Mouse (Mus musculus) gastrocnemius, adult 18-20 months (tissue): ENCODE measurements around the gene Pgpep1. TPM values are rescaled to one million over a fixed set of nuclear protein-coding genes. Genes with fewer than 3 reads are reported as not detected.

ENCODE experiments used
- DNase-seq: peaks from one replicate; pipeline ENCODE4 v3.0.0; 2021; ENCODE audit warnings: low spot score
- total RNA-seq, 2 experiments: library from RNA; stranded (reverse); gene quantifications; 2 replicates each; pipeline ENCODE4 v1.2.3; 2021

Gene Pgpep1
- total RNA-seq, 2 experiments from 2014 or later, result 11.9 to 13.7 TPM

GRCm38 (mm10) chr8:70691727-70692231, 31.6 kb upstream of the Pgpep1 start:
- DNase-seq, result no peak

DNA sequence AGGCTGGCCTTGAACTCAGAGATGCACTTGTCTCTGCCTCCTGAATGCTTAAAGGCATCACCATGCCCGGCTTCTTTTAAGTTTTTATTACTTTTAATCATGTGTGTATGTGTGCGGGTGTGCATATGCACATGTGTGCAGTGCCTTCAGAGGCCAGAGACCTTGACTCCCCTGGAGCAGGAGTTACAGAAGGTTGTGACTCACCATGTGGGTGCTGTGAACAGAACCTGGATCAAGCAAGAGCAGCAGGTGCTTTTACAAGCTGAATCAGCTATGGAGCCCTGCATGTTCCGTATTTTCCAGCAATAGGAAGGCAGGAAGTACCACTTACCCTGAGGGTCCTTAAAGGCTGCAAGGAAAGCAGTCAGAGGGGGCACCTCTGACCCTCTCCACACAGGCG, 31.0 kb upstream of the Pgpep1 start:
- DNase-seq, result no peak

DNA sequence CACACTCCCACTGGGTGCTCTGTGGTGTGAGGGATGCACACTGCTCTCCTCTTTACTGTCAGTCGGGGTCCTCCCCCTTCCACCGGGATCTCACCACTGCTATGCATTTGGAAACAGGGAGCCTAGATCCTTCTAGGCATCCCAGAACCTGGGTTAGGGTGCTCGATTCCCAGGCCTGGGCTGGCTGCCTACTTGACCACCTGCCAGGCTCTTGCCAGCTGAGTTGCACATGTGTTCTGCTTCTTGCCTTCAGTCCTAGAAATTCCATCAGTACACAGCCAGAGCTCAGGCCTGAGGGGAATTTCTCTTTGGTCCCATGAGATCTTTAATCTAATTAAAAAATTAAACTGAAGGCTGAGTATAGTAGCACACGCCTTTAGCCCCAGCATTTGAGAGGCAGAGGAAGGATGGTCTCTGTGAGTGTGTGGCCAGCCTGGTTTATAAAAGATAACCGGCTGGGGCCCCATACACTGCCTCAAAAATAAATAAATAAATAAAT, 29.8 kb upstream of the Pgpep1 start:
- no peak for DNase-seq

- no peak for DNase-seq
Observed at GRCm38 (mm10) chr8:70688136-70688535, 27.9 kb upstream of the Pgpep1 start.

- DNase-seq, result peak; percentile 90
Observed at GRCm38 (mm10) chr8:70687576-70687975, 27.4 kb upstream of the Pgpep1 start.

DNA sequence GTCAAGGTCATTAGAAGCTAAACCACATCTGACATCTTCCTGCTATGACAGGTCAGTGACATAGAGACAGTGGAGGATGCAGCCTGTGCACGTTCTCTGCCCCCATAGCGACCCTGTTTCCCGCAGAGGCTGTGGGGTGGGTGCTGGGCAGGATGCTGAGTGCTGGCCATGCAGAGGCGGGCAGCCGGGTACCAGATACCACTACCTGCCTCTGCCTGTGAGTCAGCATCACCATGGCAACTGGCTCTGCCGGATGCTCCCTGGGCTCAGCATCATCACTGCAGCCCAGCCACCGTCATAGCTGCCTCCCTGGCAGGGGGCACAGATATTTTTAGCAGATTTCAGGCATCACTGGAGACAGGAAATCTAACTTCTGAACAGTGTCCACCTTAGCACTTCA, 24.1 kb upstream of the Pgpep1 start:
- DNase-seq, result no peak

DNA sequence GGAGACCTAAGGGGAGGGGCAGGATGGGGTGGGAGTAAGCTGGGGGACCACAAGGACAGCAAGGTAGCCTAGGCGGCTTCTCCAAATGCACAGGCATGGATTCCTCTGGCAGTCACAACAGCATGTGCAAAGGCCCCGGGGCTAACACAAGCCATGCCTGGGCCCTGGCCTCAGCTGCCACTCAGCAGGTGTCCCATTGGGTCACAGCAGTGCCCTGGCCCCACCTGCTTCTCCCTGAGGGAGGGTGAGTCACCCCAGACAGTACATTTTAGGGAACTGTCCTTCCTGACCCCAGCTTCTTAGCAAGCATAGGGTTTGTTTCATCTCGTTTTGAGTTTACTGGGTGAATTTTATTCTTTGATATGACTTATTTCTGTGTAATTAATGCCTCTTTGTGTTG, 22.5 kb upstream of the Pgpep1 start:
- DNase-seq, result no peak

DNA sequence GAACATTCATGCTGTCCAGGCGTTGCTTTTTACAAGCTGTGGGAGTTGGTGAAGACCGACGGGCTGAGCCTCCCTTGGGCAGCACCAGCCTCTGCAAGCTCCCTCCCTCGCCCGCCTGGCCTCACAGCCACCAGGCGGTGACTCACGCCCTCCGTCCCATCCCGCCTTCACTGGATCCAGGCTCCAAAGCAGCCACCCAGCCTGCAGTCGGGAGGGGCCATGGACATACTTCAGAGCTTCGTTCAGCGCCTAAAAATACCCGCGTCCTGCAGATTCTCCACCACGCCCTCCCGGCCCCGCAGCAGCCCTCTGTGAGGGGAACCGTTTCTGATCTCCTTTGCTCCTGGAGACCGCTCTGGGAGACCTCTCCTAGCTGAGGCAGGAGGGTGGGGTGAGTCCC, 22.0 kb upstream of the Pgpep1 start:
- peak; percentile 91 for DNase-seq

- DNase-seq, result no peak
Observed at GRCm38 (mm10) chr8:70681410-70681809, 21.2 kb upstream of the Pgpep1 start.

- DNase-seq, result no peak
Observed at GRCm38 (mm10) chr8:70680039-70680438, 19.9 kb upstream of the Pgpep1 start.

- DNase-seq, result no peak
Observed at GRCm38 (mm10) chr8:70679404-70679803, 19.2 kb upstream of the Pgpep1 start.

- no peak for DNase-seq
Observed at GRCm38 (mm10) chr8:70678679-70679078, 18.5 kb upstream of the Pgpep1 start.

GRCm38 (mm10) chr8:70677451-70678080, 17.4 kb upstream of the Pgpep1 start:
- DNase-seq, result no peak

GRCm38 (mm10) chr8:70675336-70675735, 15.1 kb upstream of the Pgpep1 start:
- DNase-seq, result no peak

DNA sequence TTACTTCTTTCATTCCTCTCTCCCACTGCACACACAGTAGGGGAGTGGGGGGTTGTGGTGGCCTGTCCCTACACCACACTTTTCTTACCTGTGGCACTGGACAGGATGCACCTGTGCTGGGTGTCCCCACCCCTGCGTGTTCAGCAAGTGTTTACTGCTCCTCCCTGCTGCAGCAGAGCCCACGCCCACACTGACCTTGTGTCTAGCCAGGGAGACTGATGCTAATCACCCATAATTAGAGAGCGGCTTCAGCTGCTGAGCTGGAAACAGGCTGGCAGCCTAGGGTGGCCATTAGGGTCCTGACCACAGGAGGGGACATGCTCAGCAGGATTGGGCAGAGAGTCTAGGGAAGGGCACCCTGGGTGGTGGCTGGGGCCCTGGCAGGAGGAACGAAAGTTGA, 14.5 kb upstream of the Pgpep1 start:
- no peak for DNase-seq

GRCm38 (mm10) chr8:70674109-70674508, 13.9 kb upstream of the Pgpep1 start:
- no peak for DNase-seq

DNA sequence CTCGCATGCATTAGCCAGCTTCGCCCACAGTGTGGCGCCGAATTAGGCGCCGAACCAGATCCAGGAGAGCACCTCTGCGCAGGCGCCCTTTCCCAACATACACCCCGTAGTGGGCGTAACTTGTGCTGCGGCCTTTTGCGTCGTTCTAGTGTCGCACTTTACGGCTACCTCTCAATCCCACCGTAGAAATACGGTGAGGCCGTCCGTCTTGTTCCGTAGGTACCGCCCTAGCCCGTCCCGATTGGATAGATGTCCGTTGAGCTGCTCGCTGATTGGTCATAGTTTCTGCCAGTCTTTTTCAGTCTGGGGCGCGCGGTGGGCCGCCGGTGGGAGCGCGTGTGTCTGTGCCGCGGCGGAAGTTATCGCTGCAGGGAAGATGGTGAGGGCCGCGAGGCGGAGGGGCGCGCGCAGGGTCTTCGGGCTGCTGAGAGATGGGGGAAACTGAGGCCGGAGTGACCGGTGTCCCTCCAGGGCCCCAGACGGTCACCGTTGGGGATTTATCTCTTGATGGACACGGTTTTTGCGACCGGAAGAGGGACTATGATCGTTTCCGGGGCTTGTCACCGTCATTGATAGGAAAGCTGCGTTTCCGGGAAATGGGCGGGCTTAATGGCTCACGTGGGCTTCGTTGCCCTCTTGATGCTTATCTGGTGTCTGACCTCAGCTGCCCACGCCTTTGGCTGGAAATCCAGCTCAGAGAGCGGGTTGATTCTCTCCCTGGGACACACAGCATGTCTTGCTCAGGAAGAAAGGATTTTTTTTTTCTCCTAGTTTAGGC, 13.1 kb upstream of the Pgpep1 start, which contains the start of gene Lsm4:
Lsm4 (plus strand) TSS at position 170 of the 778 bp plus-strand sequence.
- peak; percentile 98 for DNase-seq

DNA sequence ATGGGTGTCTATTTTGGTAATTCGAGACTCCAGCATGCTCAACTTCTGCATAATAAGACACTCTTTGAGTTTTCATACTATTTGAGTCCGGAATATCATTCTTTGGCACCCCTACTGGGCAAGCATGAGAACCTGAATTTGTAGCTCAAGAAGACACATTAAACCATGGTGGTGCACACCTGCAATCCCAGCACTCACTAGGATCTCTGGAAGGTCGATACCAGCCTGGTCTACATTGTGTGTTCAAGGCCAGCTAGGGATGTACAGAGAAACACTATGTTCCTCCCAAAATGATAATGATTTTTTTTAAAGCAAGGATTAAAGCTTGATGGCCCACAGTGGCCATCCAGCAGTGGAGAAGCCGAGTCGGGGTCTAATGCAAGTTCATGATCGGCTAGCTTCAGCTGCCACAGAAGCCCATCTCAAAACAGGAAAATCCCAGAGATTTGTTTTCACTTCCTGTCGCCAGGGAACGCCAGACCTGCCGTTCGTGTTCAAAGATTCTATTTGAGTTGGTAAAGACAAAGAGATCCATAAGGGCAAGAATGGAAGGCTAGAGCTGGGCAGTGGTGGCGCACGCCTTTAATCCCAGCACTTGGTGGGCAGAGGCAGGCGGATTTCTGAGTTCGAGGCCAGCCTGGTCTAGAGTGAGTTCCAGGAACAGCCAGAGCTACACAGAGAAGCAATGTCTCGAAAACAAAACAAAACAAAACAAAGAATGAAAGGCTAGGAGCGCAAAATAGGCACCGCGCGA, 12.3 kb upstream of the Pgpep1 start:
- DNase-seq, result no peak

- peak; percentile 79 for DNase-seq
Observed at GRCm38 (mm10) chr8:70671615-70672324, 11.6 kb upstream of the Pgpep1 start.

DNA sequence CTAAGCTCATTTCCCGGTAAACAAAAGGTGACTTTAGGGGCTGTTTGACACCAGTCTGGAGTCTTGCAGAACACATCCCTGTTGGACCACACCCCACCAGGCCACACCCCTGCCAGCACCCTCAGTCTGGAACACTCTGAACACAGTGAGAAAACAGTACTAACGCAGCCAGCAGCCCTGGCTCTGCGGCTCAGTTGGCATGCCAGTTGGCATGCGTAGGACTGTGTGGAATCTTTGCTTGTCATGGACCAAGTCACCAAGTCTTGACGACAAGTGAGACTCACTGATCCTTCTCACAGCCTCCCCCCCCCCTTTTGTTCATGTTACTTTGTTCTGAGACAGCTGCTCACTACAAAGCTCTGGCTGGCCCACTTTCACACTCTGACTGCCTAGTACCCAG, 6.9 kb upstream of the Pgpep1 start:
- peak; percentile 86 for DNase-seq

GRCm38 (mm10) chr8:70665599-70665998, 5.4 kb upstream of the Pgpep1 start:
- no peak for DNase-seq
